Mouse (Mus musculus) stomach, embryonic 16.5 days (tissue): ENCODE measurements around the gene Alpk3. TPM values are rescaled to one million over a fixed set of nuclear protein-coding genes. Genes with fewer than 3 reads are reported as not detected.

Experiments used
- ATAC-seq: fragments of 200-750 bp; cut with Nextera tagmentation; 2 replicates; pipeline ENCODE4 v1.8.0; 2017; ENCODE audit warnings: moderate number of reproducible peaks, moderate TSS enrichment; ENCODE audit not compliant: insufficient read depth, low FRiP score
- H3K27ac ChIP-seq: fragments of 300-500 bp; sonication (generic); 2 replicates; pipeline ENCODE4 v1.5.1; 2014; ENCODE audit warnings: low read length
- H3K27me3 ChIP-seq: fragments of 300-500 bp; sonication (generic); 2 replicates; pipeline ENCODE4 v1.6.1; 2014; ENCODE audit warnings: low read length, control low read depth, mixed read lengths; ENCODE audit not compliant: control insufficient read depth, insufficient read depth
- H3K36me3 ChIP-seq: fragments of 300-500 bp; sonication (generic); 2 replicates; pipeline ENCODE4 v1.6.1; 2014; ENCODE audit warnings: low read length; ENCODE audit not compliant: control insufficient read depth, insufficient read depth
- H3K4me1 ChIP-seq: fragments of 300-500 bp; sonication (generic); 2 replicates; pipeline ENCODE4 v1.6.1; 2014; ENCODE audit warnings: low read length, control low read depth, mixed read lengths; ENCODE audit not compliant: control insufficient read depth, insufficient read depth
- H3K4me2 ChIP-seq: fragments of 300-500 bp; sonication (generic); 2 replicates; pipeline ENCODE4 v1.6.1; 2014; ENCODE audit warnings: low read depth, low read length, mixed read lengths
- H3K4me3 ChIP-seq: fragments of 300-500 bp; sonication (generic); replicated peaks from 2 replicates; pipeline ENCODE4 v1.5.1; 2014; ENCODE audit warnings: mild to moderate bottlenecking, low read length
- H3K9ac ChIP-seq: fragments of 300-500 bp; sonication (generic); 2 replicates; pipeline ENCODE4 v1.6.1; 2014; ENCODE audit warnings: low read length
- H3K9me3 ChIP-seq: fragments of 300-500 bp; sonication (generic); replicated peaks from 2 replicates; pipeline ENCODE4 v1.6.1; 2016; ENCODE audit warnings: low read length, control low read depth; ENCODE audit not compliant: control insufficient read depth
- WGBS: fragments of 180-500 bp; shearing (Covaris S2); extraction: QIAGEN DNeasy Blood & Tissue Kit; methylation state at CpG from one replicate; pipeline ENCODE4 v1.1.7; 2014; 5-methylcytosine and 5-hydroxymethylcytosine counted together
- polyA plus RNA-seq: library from polyadenylated mRNA; unstranded; fragments of >200 nt; fragmentation: Nextera tagmentation; extraction: Ambion mirVana; gene quantifications from 2 replicates; pipeline ENCODE4 v1.2.1, GENCODE M21; 2015

Alpk3 gene
- polyA plus RNA-seq, 1 experiment from 2014 or later = 1.9 TPM

- H3K27ac ChIP-seq = no peak overlapping the region
- ATAC-seq = no peak
- H3K4me2 ChIP-seq = no peak overlapping the region
- H3K4me3 ChIP-seq = no peak overlapping the region
- H3K9me3 ChIP-seq = no peaks in the 10 kb centered on the region
- no peak overlapping the region for H3K9ac ChIP-seq
- WGBS = 35% methylated on average over 6 of the region's 6 CpGs
- H3K4me1 ChIP-seq = no peaks in the 10 kb centered on the region
- H3K36me3 ChIP-seq = no peaks in the 10 kb centered on the region
- H3K27me3 ChIP-seq = no peaks in the 10 kb centered on the region
Observed at GRCm38 (mm10) chr7:81112686-81113360, 55.4 kb downstream of the Alpk3 start.

GRCm38 (mm10) chr7:81114555-81114954 is 57.2 kb downstream of the Alpk3 start, which contains the start of gene Slc28a1:
Gene Slc28a1, plus strand, starts transcription at chr7:81114799.
- Histone ChIP-seq H3K9me3 (no peaks in the 10 kb centered on the region), H3K4me1 (no peaks in the 10 kb centered on the region), H3K9ac (no peak within 1 kb of the TSS), H3K4me3 (no peak within 1 kb of the TSS), H3K27ac (no peak within 1 kb of the TSS), H3K27me3 (no peaks in the 10 kb centered on the region), H3K4me2 (no peak within 1 kb of the TSS), H3K36me3 (no peaks in the 10 kb centered on the region)
- ATAC-seq = peak; percentile 8; the same call in 1 of the 2 replicates
- 71% methylated on average over 6 of the region's 6 CpGs for WGBS

DNA sequence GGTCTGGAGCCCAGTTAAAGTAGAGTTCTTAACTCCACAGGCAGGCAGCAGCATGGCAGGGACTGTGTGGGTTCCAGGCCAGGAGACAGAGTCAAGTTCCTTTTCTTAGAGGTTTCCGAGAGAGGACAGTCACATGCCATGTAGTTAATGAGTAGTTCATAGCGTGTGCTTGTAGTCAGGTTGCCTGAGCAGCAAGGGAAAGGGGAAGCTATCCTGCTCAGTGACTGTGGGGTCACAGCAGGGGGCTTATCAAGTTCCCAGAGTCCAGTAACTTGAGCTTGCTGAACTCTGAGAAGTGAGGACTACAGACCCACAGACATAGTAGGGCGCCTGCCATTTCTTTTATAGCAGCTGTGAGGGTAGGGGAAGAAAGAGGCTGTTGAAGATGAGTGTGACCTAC is 63.7 kb downstream of the Alpk3 start:
- no peak for ATAC-seq
- 67% methylated on average over 3 of the region's 3 CpGs for WGBS

DNA sequence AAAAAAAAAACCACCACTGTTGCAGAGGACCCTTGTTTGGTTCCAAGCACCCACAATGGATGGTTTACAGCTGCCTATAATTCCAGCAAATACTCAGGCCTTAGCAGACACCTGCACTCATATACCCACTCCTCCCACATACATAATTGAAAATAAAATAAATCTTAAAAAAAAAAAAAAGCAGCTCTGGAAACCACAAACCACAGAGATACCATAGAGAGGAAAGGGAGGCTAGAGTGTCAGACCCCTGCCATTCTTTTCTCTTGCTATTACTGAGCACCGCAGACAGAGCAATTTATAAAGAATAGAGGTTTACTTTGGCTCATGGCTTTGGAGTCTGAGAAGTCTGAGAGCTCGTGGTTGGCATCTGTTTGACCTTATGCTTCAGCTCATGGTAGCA is 65.4 kb downstream of the Alpk3 start:
- Histone ChIP-seq H3K9ac (no peak overlapping the region), H3K9me3 (no peaks in the 10 kb centered on the region), H3K27me3 (no peaks in the 10 kb centered on the region), H3K4me1 (no peaks in the 10 kb centered on the region), H3K4me2 (no peak overlapping the region), H3K36me3 (no peaks in the 10 kb centered on the region), H3K4me3 (no peak overlapping the region), H3K27ac (no peak overlapping the region)
- no peak for ATAC-seq
- WGBS = 71% methylated on average over 2 of the region's 2 CpGs

More for the DNA sequence above, 63.7 kb downstream of the Alpk3 start:
- H3K4me3 ChIP-seq = no peak overlapping the region
- no peaks in the 10 kb centered on the region for H3K9me3 ChIP-seq
- H3K9ac ChIP-seq = no peak overlapping the region
- H3K4me2 ChIP-seq = no peak overlapping the region
- H3K27me3 ChIP-seq = no peaks in the 10 kb centered on the region
- no peaks in the 10 kb centered on the region for H3K4me1 ChIP-seq
- no peak overlapping the region for H3K27ac ChIP-seq
- no peaks in the 10 kb centered on the region for H3K36me3 ChIP-seq

- no peaks in the 10 kb centered on the region for H3K4me1 ChIP-seq
- WGBS = 75% methylated on average over 5 of the region's 5 CpGs
- no peak overlapping the region for H3K4me3 ChIP-seq
Observed at GRCm38 (mm10) chr7:81123553-81123952, 66.2 kb downstream of the Alpk3 start.

DNA sequence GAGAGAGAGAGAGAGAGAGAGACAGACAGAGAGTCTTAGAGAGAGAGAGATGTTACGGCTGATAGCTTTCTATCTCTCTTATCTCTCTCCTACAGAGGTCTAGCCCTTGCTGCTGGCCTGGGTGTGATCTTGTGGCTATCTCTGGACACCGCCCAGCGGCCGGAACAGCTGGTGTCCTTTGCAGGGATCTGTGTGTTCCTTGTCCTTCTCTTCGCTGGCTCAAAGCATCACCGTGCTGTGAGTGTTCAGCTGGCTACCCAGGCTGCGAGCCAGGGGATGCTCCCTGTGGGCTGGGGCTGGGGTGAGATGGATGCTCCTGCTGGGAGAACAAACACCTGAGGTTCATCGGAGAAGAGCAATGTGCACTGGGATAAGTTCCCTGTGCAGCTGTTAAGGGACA is 67.4 kb downstream of the Alpk3 start:
- Histone ChIP-seq H3K4me2 (no peak overlapping the region), H3K9ac (no peak overlapping the region), H3K36me3 (no peaks in the 10 kb centered on the region), H3K27ac (no peak overlapping the region), H3K9me3 (no peaks in the 10 kb centered on the region), H3K4me3 (no peak overlapping the region), H3K27me3 (no peaks in the 10 kb centered on the region), H3K4me1 (no peaks in the 10 kb centered on the region)
- no peak for ATAC-seq
- 71% methylated on average over 8 of the region's 8 CpGs for WGBS

More at GRCm38 (mm10) chr7:81123553-81123952, 66.2 kb downstream of the Alpk3 start:
- H3K9me3 ChIP-seq = no peaks in the 10 kb centered on the region
- no peaks in the 10 kb centered on the region for H3K36me3 ChIP-seq
- no peak overlapping the region for H3K27ac ChIP-seq
- H3K27me3 ChIP-seq = no peaks in the 10 kb centered on the region
- no peak for ATAC-seq
- no peak overlapping the region for H3K9ac ChIP-seq
- H3K4me2 ChIP-seq = no peak overlapping the region

DNA sequence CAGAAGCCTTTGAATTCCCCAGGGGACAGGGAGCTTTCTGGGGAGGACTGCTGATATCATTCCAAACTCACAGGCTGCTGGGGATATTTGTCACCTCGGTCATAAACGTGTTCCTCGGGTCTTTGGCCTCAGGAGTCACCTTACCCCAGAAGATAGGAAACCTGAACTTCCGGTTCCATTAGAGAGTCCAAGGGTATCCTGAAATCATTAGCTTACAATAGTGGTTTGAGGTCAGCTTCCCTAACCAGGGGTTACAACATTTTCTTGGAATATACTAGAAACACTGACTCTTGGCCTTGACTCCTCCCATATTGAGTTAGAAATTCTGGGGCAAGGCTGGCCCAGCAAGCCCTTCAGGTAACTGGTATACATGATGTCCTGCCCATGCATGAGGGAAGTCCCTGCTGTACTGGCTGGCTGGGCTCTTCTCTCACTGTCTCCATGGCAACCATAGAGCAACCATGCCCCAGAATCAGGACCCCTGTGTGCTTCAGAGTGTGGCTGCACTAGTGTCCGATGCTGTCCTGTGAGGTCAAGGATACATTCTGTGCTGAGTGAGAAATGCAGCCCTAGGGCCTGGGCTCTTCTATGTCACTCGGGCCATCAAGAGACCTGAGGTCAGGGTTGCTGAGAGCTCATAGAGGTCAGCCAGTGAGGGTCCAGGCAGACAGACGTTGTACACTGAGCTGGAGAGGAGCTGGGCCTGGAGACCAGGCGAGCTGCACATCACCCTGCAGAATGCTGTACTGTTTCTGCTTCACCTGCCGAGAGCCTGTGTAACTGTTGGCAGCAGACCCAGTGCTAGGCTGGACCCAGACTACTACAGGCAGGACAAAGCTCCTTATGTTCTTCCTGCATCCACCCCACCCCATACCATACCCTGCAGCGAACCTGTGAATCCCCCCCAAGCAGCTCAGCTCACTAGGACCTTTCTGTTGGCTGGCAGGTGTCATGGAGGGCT is 68.1 kb downstream of the Alpk3 start:
- H3K36me3 ChIP-seq = no peaks in the 10 kb centered on the region
- no peaks in the 10 kb centered on the region for H3K4me1 ChIP-seq
- no peak overlapping the region for H3K9ac ChIP-seq
- no peaks in the 10 kb centered on the region for H3K9me3 ChIP-seq
- no peak for ATAC-seq
- H3K27ac ChIP-seq = no peak overlapping the region
- no peaks in the 10 kb centered on the region for H3K27me3 ChIP-seq
- no peak overlapping the region for H3K4me3 ChIP-seq
- WGBS = 64% methylated on average over 10 of the region's 10 CpGs
- no peak overlapping the region for H3K4me2 ChIP-seq

- Histone ChIP-seq H3K27ac (no peak overlapping the region), H3K9ac (no peak overlapping the region), H3K27me3 (no peaks in the 10 kb centered on the region), H3K36me3 (no peaks in the 10 kb centered on the region), H3K4me3 (no peak overlapping the region), H3K4me1 (peaks cover 18% of the 10 kb centered on the region), H3K4me2 (no peak overlapping the region), H3K9me3 (no peaks in the 10 kb centered on the region)
- no peak for ATAC-seq
- WGBS = 69% methylated on average over 7 of the region's 7 CpGs
Observed at GRCm38 (mm10) chr7:81131864-81132263, 74.5 kb downstream of the Alpk3 start.

DNA sequence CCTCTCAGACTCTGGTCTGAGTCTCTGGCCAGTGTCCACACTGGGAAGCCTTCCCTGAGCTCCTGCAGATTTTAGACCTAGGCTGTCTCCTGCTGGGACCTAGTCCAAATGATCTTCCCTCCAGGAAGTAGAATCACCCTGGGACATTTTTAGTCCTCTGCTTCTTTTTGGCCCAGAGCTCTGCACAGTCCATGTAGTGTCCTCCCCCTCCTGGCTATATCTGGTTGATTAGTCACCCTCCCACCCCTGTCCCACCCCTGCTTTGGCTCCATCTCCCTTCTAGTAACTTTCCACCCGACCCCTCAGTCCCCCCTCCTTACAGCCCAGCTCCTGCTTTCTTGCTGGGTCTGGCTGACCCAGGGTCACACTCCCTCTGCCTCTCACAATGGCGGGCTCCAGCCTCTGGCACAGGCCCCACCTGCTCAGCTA is 75.5 kb downstream of the Alpk3 start:
- H3K27me3 ChIP-seq = no peaks in the 10 kb centered on the region
- no peak overlapping the region for H3K4me2 ChIP-seq
- peak overlapping the region; percentile 22; the same call in 1 of the 2 replicates for H3K27ac ChIP-seq
- 20% methylated on average over 2 of the region's 2 CpGs for WGBS
- no peaks in the 10 kb centered on the region for H3K9me3 ChIP-seq
- no peak overlapping the region for H3K9ac ChIP-seq
- H3K4me3 ChIP-seq = no peak overlapping the region
- H3K4me1 ChIP-seq = peaks cover 18% of the 10 kb centered on the region
- peak; percentile 80 for ATAC-seq
- no peaks in the 10 kb centered on the region for H3K36me3 ChIP-seq
